Mouse (Mus musculus): ENCODE measurements around the gene Frmd4a. TPM values are rescaled to one million over a fixed set of nuclear protein-coding genes. Genes with fewer than 3 reads are reported as not detected.

Gene Frmd4a
- total and polyA plus RNA-seq, 2 experiments from 2014 or later, result 11.9 to 44.1 TPM

- H3K9ac ChIP-seq (replicated peaks; ENCODE audit: low read depth, low read length), result no peak overlapping the region
- H3K36me3 ChIP-seq (replicated peaks; ENCODE audit: control insufficient read depth, insufficient read depth, low read length), result peaks cover 50% of the 10 kb centered on the region; the same call in 1 of the 2 replicates
- H3K4me2 ChIP-seq (ENCODE audit: low read depth, low read length), result no peak overlapping the region
- WGBS, result 81% methylated on average over 6 of the region's 6 CpGs
- no peak overlapping the region for H3K27ac ChIP-seq (ENCODE audit: low read depth)
- TF ChIP-seq CTCF (IDR thresholded peaks at IDR 0.05; ENCODE audit: low read depth) (no peak), EP300 (IDR thresholded peaks at IDR 0.05; ENCODE audit: low read depth) (no peak)
- H3K9me3 ChIP-seq (replicated peaks; ENCODE audit: control insufficient read depth, low read length), result no peaks in the 10 kb centered on the region
- no peaks in the 10 kb centered on the region for H3K27me3 ChIP-seq (ENCODE audit: control insufficient read depth, insufficient read depth, low read length)
- no peak overlapping the region for H3K4me3 ChIP-seq (ENCODE audit: low read depth, low read length)
- peaks cover 17% of the 10 kb centered on the region; the same call in 1 of the 2 replicates for H3K4me1 ChIP-seq (ENCODE audit: control insufficient read depth, insufficient read depth)
- DNase-seq (ENCODE audit: low spot score) (no peak), ATAC-seq (ENCODE audit: insufficient read depth, low read depth) (no peak)
Observed at GRCm38 (mm10) chr2:4580666-4581065, 563.1 kb downstream of the Frmd4a start.

- Histone ChIP-seq H3K9me3 (replicated peaks; ENCODE audit: control insufficient read depth, low read length) (no peaks in the 10 kb centered on the region), H3K27me3 (ENCODE audit: control insufficient read depth, insufficient read depth, low read length) (no peaks in the 10 kb centered on the region), H3K4me3 (ENCODE audit: low read depth, low read length) (no peak overlapping the region), H3K4me1 (ENCODE audit: control insufficient read depth, insufficient read depth) (peaks cover 17% of the 10 kb centered on the region; the same call in 1 of the 2 replicates), H3K4me2 (ENCODE audit: low read depth, low read length) (no peak overlapping the region), H3K36me3 (replicated peaks; ENCODE audit: control insufficient read depth, insufficient read depth, low read length) (peaks cover 51% of the 10 kb centered on the region), H3K9ac (replicated peaks; ENCODE audit: low read depth, low read length) (no peak overlapping the region), H3K27ac (ENCODE audit: low read depth) (no peak overlapping the region)
- no peak for TF ChIP-seq EP300 (IDR thresholded peaks at IDR 0.05; ENCODE audit: low read depth)
- TF ChIP-seq CTCF (IDR thresholded peaks at IDR 0.05; ENCODE audit: low read depth), result no peak
- WGBS, result 84% methylated on average over 2 of the region's 2 CpGs
- ATAC-seq (ENCODE audit: insufficient read depth, low read depth), result no peak
- no peak for DNase-seq (ENCODE audit: low spot score)
Observed at GRCm38 (mm10) chr2:4582930-4583329, 565.4 kb downstream of the Frmd4a start.

- Histone ChIP-seq H3K4me3 (ENCODE audit: low read depth, low read length) (no peak overlapping the region), H3K9ac (replicated peaks; ENCODE audit: low read depth, low read length) (no peak overlapping the region), H3K36me3 (replicated peaks; ENCODE audit: control insufficient read depth, insufficient read depth, low read length) (peaks cover 55% of the 10 kb centered on the region), H3K27ac (ENCODE audit: low read depth) (no peak overlapping the region), H3K9me3 (replicated peaks; ENCODE audit: control insufficient read depth, low read length) (no peaks in the 10 kb centered on the region), H3K27me3 (ENCODE audit: control insufficient read depth, insufficient read depth, low read length) (no peaks in the 10 kb centered on the region), H3K4me1 (ENCODE audit: control insufficient read depth, insufficient read depth) (peaks cover 12% of the 10 kb centered on the region; the same call in 1 of the 2 replicates), H3K4me2 (ENCODE audit: low read depth, low read length) (no peak overlapping the region)
- no peak for ATAC-seq (ENCODE audit: insufficient read depth, low read depth)
- WGBS, result 84% methylated on average over 5 of the region's 5 CpGs
- no peak for DNase-seq (ENCODE audit: low spot score)
- TF ChIP-seq EP300 (IDR thresholded peaks at IDR 0.05; ENCODE audit: low read depth) (no peak), CTCF (IDR thresholded peaks at IDR 0.05; ENCODE audit: low read depth) (no peak)
Observed at GRCm38 (mm10) chr2:4584252-4584651, 566.7 kb downstream of the Frmd4a start.

- peaks cover 54% of the 10 kb centered on the region for H3K36me3 ChIP-seq (replicated peaks; ENCODE audit: control insufficient read depth, insufficient read depth, low read length)
- no peaks in the 10 kb centered on the region for H3K9me3 ChIP-seq (replicated peaks; ENCODE audit: control insufficient read depth, low read length)
- no peak for DNase-seq (ENCODE audit: low spot score)
Observed at GRCm38 (mm10) chr2:4586245-4586644, 568.7 kb downstream of the Frmd4a start.

GRCm38 (mm10) chr2:4587685-4588409 lies 570.3 kb downstream of the Frmd4a start:
- Histone ChIP-seq H3K9me3 (replicated peaks; ENCODE audit: control insufficient read depth, low read length) (no peaks in the 10 kb centered on the region), H3K27me3 (ENCODE audit: control insufficient read depth, insufficient read depth, low read length) (no peaks in the 10 kb centered on the region), H3K36me3 (replicated peaks; ENCODE audit: control insufficient read depth, insufficient read depth, low read length) (peaks cover 65% of the 10 kb centered on the region), H3K9ac (replicated peaks; ENCODE audit: low read depth, low read length) (no peak overlapping the region), H3K27ac (ENCODE audit: low read depth) (no peak overlapping the region), H3K4me2 (ENCODE audit: low read depth, low read length) (no peak overlapping the region), H3K4me1 (ENCODE audit: control insufficient read depth, insufficient read depth) (peaks cover 14% of the 10 kb centered on the region), H3K4me3 (ENCODE audit: low read depth, low read length) (no peak overlapping the region)
- DNase-seq (ENCODE audit: low spot score) (no peak), ATAC-seq (ENCODE audit: insufficient read depth, low read depth) (no peak)
- 66% methylated on average over 13 of the region's 13 CpGs for WGBS
- TF ChIP-seq CTCF (IDR thresholded peaks at IDR 0.05; ENCODE audit: low read depth), result no peak
- no peak for TF ChIP-seq EP300 (IDR thresholded peaks at IDR 0.05; ENCODE audit: low read depth)

More at GRCm38 (mm10) chr2:4586245-4586644, 568.7 kb downstream of the Frmd4a start:
- H3K4me1 ChIP-seq (ENCODE audit: control insufficient read depth, insufficient read depth), result 0 out of 2 replicates have a peak, but pooled peaks cover 4% of the 10 kb centered on the region
- H3K27me3 ChIP-seq (ENCODE audit: control insufficient read depth, insufficient read depth, low read length), result no peaks in the 10 kb centered on the region
- no peak overlapping the region for H3K9ac ChIP-seq (replicated peaks; ENCODE audit: low read depth, low read length)
- no peak overlapping the region for H3K4me2 ChIP-seq (ENCODE audit: low read depth, low read length)
- H3K4me3 ChIP-seq (ENCODE audit: low read depth, low read length), result no peak overlapping the region
- peak; percentile 47 for ATAC-seq (ENCODE audit: insufficient read depth, low read depth)
- no peak for TF ChIP-seq CTCF (IDR thresholded peaks at IDR 0.05; ENCODE audit: low read depth)
- TF ChIP-seq EP300 (IDR thresholded peaks at IDR 0.05; ENCODE audit: low read depth), result no peak
- WGBS, result 45% methylated on average over 11 of the region's 11 CpGs
- peak overlapping the region; percentile 65 for H3K27ac ChIP-seq (ENCODE audit: low read depth)

All from heart, postnatal 0 days (tissue).